Mouse (Mus musculus): ENCODE measurements around the gene Il4. TPM values are rescaled to one million over a fixed set of nuclear protein-coding genes. Genes with fewer than 3 reads are reported as not detected.

Il4 gene
- 2.2 and 2.8 TPM in 2 replicates for polyA plus RNA-seq (2014; fragmentation: Nextera tagmentation; extraction: Ambion mirVana)

DNA sequence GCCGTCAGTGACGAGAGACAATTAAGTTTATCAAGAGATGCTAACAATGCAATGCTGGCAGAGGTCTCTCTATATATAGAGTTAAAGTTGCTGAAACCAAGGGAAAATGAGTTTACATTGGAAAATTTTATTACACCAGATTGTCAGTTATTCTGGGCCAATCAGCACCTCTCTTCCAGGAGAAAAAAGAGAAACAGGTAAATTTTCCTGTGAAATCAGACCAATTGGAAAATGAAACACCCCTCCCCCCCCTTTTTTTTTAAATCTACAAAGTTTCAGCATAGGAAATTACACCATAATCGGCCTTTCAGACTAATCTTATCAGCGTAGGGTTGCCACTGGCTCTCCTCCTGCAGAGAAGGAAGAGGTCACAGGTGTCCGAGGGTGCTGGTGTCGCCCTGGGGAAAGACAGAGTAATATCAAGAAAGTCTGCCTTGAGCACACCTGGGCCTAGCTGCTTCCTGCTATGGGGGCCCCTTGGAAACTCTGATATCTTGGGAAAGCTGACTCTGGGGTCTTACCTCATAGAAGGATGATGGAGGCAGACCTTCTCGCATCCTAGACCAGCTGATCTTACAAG, at the start of gene Il4:
Gene Il4, minus strand, starts transcription at position 51 of the 580 bp plus-strand sequence.
- DNase-seq (ENCODE audit: low spot score) (no peak), ATAC-seq (replicated peaks; ENCODE audit: insufficient number of reproducible peaks, low FRiP score, low TSS enrichment, low read depth) (no peak)
- WGBS = 79% methylated on average over 7 of the region's 7 CpGs
- H3K4me1 ChIP-seq (ENCODE audit: control insufficient read depth, insufficient read depth, low read length) = no peaks in the 10 kb centered on the region
- no peak within 1 kb of the TSS for H3K27ac ChIP-seq (replicated peaks; ENCODE audit: low read depth, low read length)
- no peak within 1 kb of the TSS for H3K9ac ChIP-seq (replicated peaks; ENCODE audit: low read length)
- H3K36me3 ChIP-seq (replicated peaks; ENCODE audit: control insufficient read depth, insufficient read depth, low read depth, low read length) = no peaks in the 10 kb centered on the region
- no peaks in the 10 kb centered on the region for H3K27me3 ChIP-seq (ENCODE audit: control insufficient read depth, insufficient read depth, low read length)
- H3K4me2 ChIP-seq (ENCODE audit: low read depth, low read length) = no peak within 1 kb of the TSS
- no peak within 1 kb of the TSS for H3K4me3 ChIP-seq (ENCODE audit: low read depth, low read length)
- no peaks in the 10 kb centered on the region for H3K9me3 ChIP-seq (replicated peaks; ENCODE audit: control insufficient read depth, low read length)

DNA sequence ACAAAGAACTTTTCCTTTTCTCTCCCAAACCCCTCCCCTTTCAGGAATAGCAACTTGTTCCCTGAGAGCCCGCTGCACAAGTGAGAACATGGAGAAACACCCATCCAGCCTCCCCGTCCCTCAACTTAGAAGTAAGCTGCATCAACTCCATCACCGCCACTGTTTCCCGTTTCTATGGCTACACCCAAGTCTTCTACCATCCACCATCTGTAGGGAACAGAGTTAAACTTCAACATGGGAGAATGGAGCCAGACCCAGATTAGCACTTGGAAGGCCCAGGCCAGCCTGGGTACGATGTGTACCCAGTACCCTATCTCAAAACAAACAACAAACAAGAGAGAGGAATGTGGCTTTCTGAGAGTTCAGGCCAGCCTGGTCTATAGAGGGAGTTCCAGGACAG, 45.6 kb upstream of the Il4 start:
- Histone ChIP-seq H3K9me3 (replicated peaks; ENCODE audit: control insufficient read depth, low read length) (no peaks in the 10 kb centered on the region), H3K9ac (replicated peaks; ENCODE audit: low read length) (no peak overlapping the region), H3K4me3 (ENCODE audit: low read depth, low read length) (no peak overlapping the region), H3K36me3 (replicated peaks; ENCODE audit: control insufficient read depth, insufficient read depth, low read depth, low read length) (peaks cover 2% of the 10 kb centered on the region; the same call in 1 of the 2 replicates), H3K27ac (replicated peaks; ENCODE audit: low read depth, low read length) (no peak overlapping the region), H3K27me3 (ENCODE audit: control insufficient read depth, insufficient read depth, low read length) (no peaks in the 10 kb centered on the region), H3K4me2 (ENCODE audit: low read depth, low read length) (no peak overlapping the region), H3K4me1 (ENCODE audit: control insufficient read depth, insufficient read depth, low read length) (no peaks in the 10 kb centered on the region)
- ATAC-seq (replicated peaks; ENCODE audit: insufficient number of reproducible peaks, low FRiP score, low TSS enrichment, low read depth) (no peak), DNase-seq (ENCODE audit: low spot score) (no peak)
- WGBS = 87% methylated on average over 5 of the region's 5 CpGs

DNA sequence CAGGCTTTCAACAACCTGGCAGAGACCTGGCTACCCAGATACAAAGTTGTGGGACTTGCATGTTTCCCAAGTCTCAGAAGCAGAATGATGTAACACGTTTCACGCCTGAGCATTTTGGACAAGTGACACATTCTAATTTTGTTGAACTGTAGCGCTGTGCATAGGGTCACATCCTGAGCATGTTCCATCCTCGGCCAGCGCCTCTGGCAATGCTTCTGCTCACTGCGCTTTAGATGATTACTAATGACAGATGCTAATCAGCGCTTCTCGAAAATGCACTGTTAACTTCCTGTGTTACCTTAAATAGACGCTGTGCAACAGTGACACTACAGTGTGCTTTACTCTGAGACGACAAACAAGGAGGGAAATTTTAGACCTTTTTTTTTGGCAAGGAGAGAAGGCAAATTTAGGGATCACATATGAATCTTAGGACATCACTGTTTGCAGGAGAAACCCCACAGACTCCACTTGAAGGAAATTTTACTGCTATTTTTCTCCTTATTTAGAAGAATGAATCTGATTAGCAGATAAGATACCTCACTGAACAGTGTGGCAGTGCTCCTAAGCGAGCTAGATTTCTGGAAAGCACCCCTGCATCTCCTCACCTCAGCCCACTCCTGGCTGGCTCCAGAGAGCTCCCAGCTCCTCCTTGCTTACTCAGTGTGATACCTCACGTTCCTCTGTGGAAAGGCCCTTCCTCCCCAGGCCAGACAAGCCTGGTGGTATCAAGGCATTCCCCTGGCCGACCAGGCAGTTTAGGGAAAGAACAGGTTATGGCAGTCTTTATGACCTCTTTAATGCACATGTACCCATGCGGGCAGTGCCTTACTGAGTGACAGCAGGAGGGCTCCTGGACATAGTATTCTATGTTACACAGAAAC, 44.6 kb upstream of the Il4 start:
- no peak overlapping the region for H3K4me3 ChIP-seq (ENCODE audit: low read depth, low read length)
- H3K4me1 ChIP-seq (ENCODE audit: control insufficient read depth, insufficient read depth, low read length) = no peaks in the 10 kb centered on the region
- no peaks in the 10 kb centered on the region for H3K27me3 ChIP-seq (ENCODE audit: control insufficient read depth, insufficient read depth, low read length)
- WGBS = 68% methylated on average over 14 of the region's 14 CpGs
- H3K4me2 ChIP-seq (ENCODE audit: low read depth, low read length) = no peak overlapping the region
- DNase-seq (ENCODE audit: low spot score) = no peak
- no peak overlapping the region for H3K9ac ChIP-seq (replicated peaks; ENCODE audit: low read length)
- no peaks in the 10 kb centered on the region for H3K9me3 ChIP-seq (replicated peaks; ENCODE audit: control insufficient read depth, low read length)
- peaks cover 2% of the 10 kb centered on the region; the same call in 1 of the 2 replicates for H3K36me3 ChIP-seq (replicated peaks; ENCODE audit: control insufficient read depth, insufficient read depth, low read depth, low read length)
- no peak for ATAC-seq (replicated peaks; ENCODE audit: insufficient number of reproducible peaks, low FRiP score, low TSS enrichment, low read depth)
- no peak overlapping the region for H3K27ac ChIP-seq (replicated peaks; ENCODE audit: low read depth, low read length)

DNA sequence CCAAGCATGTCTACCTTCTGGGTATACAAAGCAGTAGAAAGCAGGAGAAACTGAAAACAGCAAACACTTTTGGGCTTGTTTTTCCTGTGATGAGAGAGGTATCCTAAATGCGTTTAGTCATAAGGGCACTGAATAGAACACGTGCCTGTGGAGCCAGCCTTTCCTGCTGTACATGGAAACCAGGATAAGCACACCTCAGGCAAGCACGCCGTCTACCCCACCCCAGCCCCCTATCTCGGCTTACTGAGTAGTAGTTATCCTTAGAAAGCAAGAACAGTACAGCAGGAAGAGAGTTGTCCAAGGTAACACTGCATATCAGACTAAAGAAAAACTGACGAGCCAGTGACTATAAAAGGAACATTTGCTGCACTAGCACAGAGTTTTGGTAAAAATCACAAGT, 39.4 kb upstream of the Il4 start:
- ATAC-seq (replicated peaks; ENCODE audit: insufficient number of reproducible peaks, low FRiP score, low TSS enrichment, low read depth) = no peak
- no peak overlapping the region for H3K4me2 ChIP-seq (ENCODE audit: low read depth, low read length)
- DNase-seq (ENCODE audit: low spot score) = no peak
- no peak overlapping the region for H3K9ac ChIP-seq (replicated peaks; ENCODE audit: low read length)
- H3K4me3 ChIP-seq (ENCODE audit: low read depth, low read length) = no peak overlapping the region
- no peaks in the 10 kb centered on the region for H3K4me1 ChIP-seq (ENCODE audit: control insufficient read depth, insufficient read depth, low read length)
- H3K27ac ChIP-seq (replicated peaks; ENCODE audit: low read depth, low read length) = no peak overlapping the region
- H3K36me3 ChIP-seq (replicated peaks; ENCODE audit: control insufficient read depth, insufficient read depth, low read depth, low read length) = no peaks in the 10 kb centered on the region
- no peaks in the 10 kb centered on the region for H3K27me3 ChIP-seq (ENCODE audit: control insufficient read depth, insufficient read depth, low read length)
- no peaks in the 10 kb centered on the region for H3K9me3 ChIP-seq (replicated peaks; ENCODE audit: control insufficient read depth, low read length)
- WGBS = 89% methylated on average over 6 of the region's 6 CpGs

DNA sequence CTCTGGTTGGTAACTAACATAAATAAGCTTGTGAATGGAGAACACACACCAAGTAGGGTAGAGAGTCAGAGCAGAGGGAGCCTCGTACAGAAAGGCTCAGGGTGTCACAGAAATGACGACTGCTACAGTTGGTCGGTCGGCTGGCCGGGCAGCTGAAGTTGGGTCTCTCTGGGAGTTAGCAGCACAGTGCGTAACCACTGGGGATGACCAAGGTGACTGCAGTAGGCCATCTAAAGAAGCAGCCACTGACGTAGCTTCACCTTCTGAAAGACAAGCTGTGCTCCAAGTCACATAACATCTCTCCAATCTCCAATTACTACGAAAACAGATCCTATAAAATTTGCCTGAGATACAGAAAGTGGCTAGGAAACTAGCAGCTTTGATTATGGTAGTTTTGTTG, 38.9 kb upstream of the Il4 start:
- no peaks in the 10 kb centered on the region for H3K36me3 ChIP-seq (replicated peaks; ENCODE audit: control insufficient read depth, insufficient read depth, low read depth, low read length)
- no peaks in the 10 kb centered on the region for H3K27me3 ChIP-seq (ENCODE audit: control insufficient read depth, insufficient read depth, low read length)
- 88% methylated on average over 8 of the region's 8 CpGs for WGBS
- H3K4me3 ChIP-seq (ENCODE audit: low read depth, low read length) = no peak overlapping the region
- no peak for ATAC-seq (replicated peaks; ENCODE audit: insufficient number of reproducible peaks, low FRiP score, low TSS enrichment, low read depth)
- H3K27ac ChIP-seq (replicated peaks; ENCODE audit: low read depth, low read length) = no peak overlapping the region
- no peaks in the 10 kb centered on the region for H3K9me3 ChIP-seq (replicated peaks; ENCODE audit: control insufficient read depth, low read length)
- H3K4me1 ChIP-seq (ENCODE audit: control insufficient read depth, insufficient read depth, low read length) = no peaks in the 10 kb centered on the region
- H3K9ac ChIP-seq (replicated peaks; ENCODE audit: low read length) = no peak overlapping the region
- no peak overlapping the region for H3K4me2 ChIP-seq (ENCODE audit: low read depth, low read length)
- no peak for DNase-seq (ENCODE audit: low spot score)

DNA sequence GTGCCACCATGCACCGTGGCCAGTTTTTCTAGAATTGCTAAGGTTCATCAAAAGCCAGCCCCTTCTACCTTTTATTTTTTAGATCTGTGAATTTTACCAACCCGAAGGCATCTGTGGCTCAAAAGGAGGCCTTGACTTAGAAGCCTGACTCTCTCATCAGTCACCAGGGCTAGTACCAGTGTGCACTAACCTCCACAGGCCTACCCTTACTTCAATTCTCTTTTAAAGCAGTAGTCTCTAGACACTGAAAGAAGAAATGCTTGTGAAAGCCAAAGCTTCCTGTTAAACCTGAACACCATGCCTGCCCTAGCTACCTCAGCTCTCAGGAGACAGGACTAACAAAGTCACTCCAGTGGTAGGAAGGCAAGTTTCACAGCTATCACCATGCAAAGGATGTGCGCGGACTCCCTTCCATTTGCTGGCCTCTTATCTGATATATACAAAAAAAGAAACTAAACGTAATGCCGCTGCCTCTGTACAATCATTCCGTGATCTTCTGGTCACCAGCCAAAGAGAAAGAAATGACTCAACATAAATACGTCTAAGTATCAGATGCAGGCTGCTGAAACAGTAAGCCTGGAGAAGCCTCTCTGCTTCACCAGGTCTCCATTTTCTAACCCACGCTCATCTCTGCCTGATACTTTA, 38.2 kb upstream of the Il4 start:
- H3K9ac ChIP-seq (replicated peaks; ENCODE audit: low read length) = no peak overlapping the region
- no peak overlapping the region for H3K27ac ChIP-seq (replicated peaks; ENCODE audit: low read depth, low read length)
- DNase-seq (ENCODE audit: low spot score) (no peak), ATAC-seq (replicated peaks; ENCODE audit: insufficient number of reproducible peaks, low FRiP score, low TSS enrichment, low read depth) (no peak)
- H3K4me3 ChIP-seq (ENCODE audit: low read depth, low read length) = no peak overlapping the region
- no peaks in the 10 kb centered on the region for H3K4me1 ChIP-seq (ENCODE audit: control insufficient read depth, insufficient read depth, low read length)
- no peaks in the 10 kb centered on the region for H3K36me3 ChIP-seq (replicated peaks; ENCODE audit: control insufficient read depth, insufficient read depth, low read depth, low read length)
- no peak overlapping the region for H3K4me2 ChIP-seq (ENCODE audit: low read depth, low read length)
- H3K9me3 ChIP-seq (replicated peaks; ENCODE audit: control insufficient read depth, low read length) = no peaks in the 10 kb centered on the region
- WGBS = 93% methylated on average over 9 of the region's 9 CpGs
- no peaks in the 10 kb centered on the region for H3K27me3 ChIP-seq (ENCODE audit: control insufficient read depth, insufficient read depth, low read length)

DNA sequence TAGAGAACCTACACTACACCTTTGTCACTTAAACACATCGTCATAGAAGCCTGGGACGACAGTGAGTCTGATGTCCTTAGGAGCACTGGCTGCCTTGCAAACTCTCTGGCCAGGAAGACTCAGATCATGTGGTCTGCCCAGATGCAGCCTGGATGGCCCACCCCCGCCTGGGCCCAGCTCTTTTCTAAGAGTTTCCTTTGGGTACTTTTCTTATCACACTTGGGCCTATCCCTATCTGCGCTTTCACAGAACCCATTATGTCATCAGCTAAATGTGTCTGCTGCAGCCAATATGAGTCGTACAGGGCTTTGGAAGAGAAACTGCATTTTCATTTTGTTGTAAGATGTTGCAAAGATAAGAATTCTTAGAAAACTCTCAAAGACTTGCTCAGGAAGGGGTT, 36.6 kb upstream of the Il4 start:
- 84% methylated on average over 5 of the region's 5 CpGs for WGBS
- DNase-seq (ENCODE audit: low spot score) (no peak), ATAC-seq (replicated peaks; ENCODE audit: insufficient number of reproducible peaks, low FRiP score, low TSS enrichment, low read depth) (no peak)
- no peak overlapping the region for H3K4me2 ChIP-seq (ENCODE audit: low read depth, low read length)
- H3K4me3 ChIP-seq (ENCODE audit: low read depth, low read length) = no peak overlapping the region
- no peaks in the 10 kb centered on the region for H3K9me3 ChIP-seq (replicated peaks; ENCODE audit: control insufficient read depth, low read length)
- no peaks in the 10 kb centered on the region for H3K4me1 ChIP-seq (ENCODE audit: control insufficient read depth, insufficient read depth, low read length)
- no peaks in the 10 kb centered on the region for H3K27me3 ChIP-seq (ENCODE audit: control insufficient read depth, insufficient read depth, low read length)
- H3K36me3 ChIP-seq (replicated peaks; ENCODE audit: control insufficient read depth, insufficient read depth, low read depth, low read length) = no peaks in the 10 kb centered on the region
- no peak overlapping the region for H3K9ac ChIP-seq (replicated peaks; ENCODE audit: low read length)
- H3K27ac ChIP-seq (replicated peaks; ENCODE audit: low read depth, low read length) = no peak overlapping the region

DNA sequence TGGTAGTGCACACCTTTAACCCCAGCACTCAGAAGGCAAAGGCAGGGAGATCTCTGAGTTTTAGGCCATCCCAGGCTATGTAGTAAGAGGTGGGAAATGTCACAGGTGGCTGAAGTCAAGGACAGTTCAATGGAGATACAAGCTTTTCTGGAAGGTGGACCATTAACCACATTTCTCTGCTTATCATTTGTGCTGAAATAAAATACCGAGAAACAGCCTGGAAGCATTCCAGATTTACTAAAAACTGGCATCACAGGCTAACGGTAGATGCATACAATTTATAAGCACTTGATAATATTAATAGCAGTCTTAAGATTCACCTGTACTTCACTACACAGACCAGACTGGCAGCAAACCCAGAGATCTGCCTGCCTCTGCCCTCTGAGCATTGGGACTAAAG, 34.0 kb upstream of the Il4 start:
- Histone ChIP-seq H3K9ac (replicated peaks; ENCODE audit: low read length) (no peak overlapping the region), H3K4me3 (ENCODE audit: low read depth, low read length) (no peak overlapping the region), H3K4me2 (ENCODE audit: low read depth, low read length) (no peak overlapping the region), H3K36me3 (replicated peaks; ENCODE audit: control insufficient read depth, insufficient read depth, low read depth, low read length) (peaks cover 2% of the 10 kb centered on the region; the same call in 1 of the 2 replicates), H3K27me3 (ENCODE audit: control insufficient read depth, insufficient read depth, low read length) (no peaks in the 10 kb centered on the region), H3K9me3 (replicated peaks; ENCODE audit: control insufficient read depth, low read length) (no peaks in the 10 kb centered on the region), H3K4me1 (ENCODE audit: control insufficient read depth, insufficient read depth, low read length) (no peaks in the 10 kb centered on the region), H3K27ac (replicated peaks; ENCODE audit: low read depth, low read length) (no peak overlapping the region)
- ATAC-seq (replicated peaks; ENCODE audit: insufficient number of reproducible peaks, low FRiP score, low TSS enrichment, low read depth) = no peak
- WGBS = 87% methylated on average over 2 of the region's 2 CpGs
- DNase-seq (ENCODE audit: low spot score) = no peak

Data from embryonic facial prominence, embryonic 11.5 days (tissue).